ENCODE assay signal across 32 mouse cellular contexts in the genomic region with DNA sequence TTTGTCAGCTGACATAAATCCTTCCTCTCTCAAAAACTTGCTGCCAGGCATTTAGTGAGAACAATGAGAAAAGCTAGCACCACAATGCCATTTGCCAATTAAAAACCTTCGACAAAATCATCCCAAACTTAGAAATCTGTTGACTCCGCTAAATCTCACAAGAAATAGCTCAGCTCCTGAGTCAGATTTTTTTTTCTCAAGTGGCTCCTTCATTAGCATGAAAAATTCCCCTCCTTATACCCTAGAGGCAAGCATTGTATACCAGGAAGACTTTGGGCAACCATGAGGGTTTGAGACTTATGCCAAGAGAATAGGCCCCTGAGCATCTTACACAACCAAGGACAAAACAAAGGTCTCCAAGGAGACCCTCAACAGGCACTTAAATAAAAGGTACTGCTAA.
"Had no signal": no experiment of that assay in that cellular context is flagged by ENCODE, and none has a peak within 500 bp of the region (broad histone marks: within the 10 kb centered on the region; RNA-seq: fewer than 3 reads in every experiment).

No protein-coding gene starts in this region.

- H3K4me3 ChIP-seq: heart, embryonic 10.5 days; heart, embryonic 12.5 days; heart, embryonic 13.5 days; heart, embryonic 15.5 days; hindbrain, embryonic 10.5 days; hindbrain, embryonic 12.5 days; hindbrain, embryonic 13.5 days; hindbrain, embryonic 15.5 days; intestine, embryonic 15.5 days; kidney, embryonic 15.5 days; layer of hippocampus, adult 2 months; left cerebral cortex, adult 2 months had no signal

- H3K4me1 ChIP-seq: heart, embryonic 10.5 days; heart, embryonic 12.5 days; heart, embryonic 13.5 days; heart, embryonic 15.5 days; hindbrain, embryonic 10.5 days; hindbrain, embryonic 12.5 days; hindbrain, embryonic 13.5 days; hindbrain, embryonic 15.5 days; intestine, embryonic 15.5 days; kidney, embryonic 15.5 days had no signal

- H3K27ac ChIP-seq: heart, embryonic 10.5 days; heart, embryonic 13.5 days; heart, embryonic 15.5 days; hindbrain, embryonic 10.5 days; hindbrain, embryonic 12.5 days; hindbrain, embryonic 13.5 days; hindbrain, embryonic 14.5 days; hindbrain, embryonic 15.5 days; hindbrain, postnatal 0 days; intestine, embryonic 15.5 days; kidney, embryonic 15.5 days; kidney, postnatal 0 days; layer of hippocampus, adult 2 months; left cerebral cortex, adult 2 months had no signal

- H3K27me3 ChIP-seq: heart, embryonic 12.5 days; heart, embryonic 13.5 days; heart, embryonic 15.5 days; hindbrain, embryonic 12.5 days; hindbrain, embryonic 13.5 days; hindbrain, embryonic 15.5 days; intestine, embryonic 15.5 days; kidney, embryonic 15.5 days had no signal

- DNase-seq: heart, postnatal 10 days; heart, postnatal 14 days; heart, postnatal 36 days; heart, postnatal 4 days; kidney, adult 11 months; kidney, adult 18-20 months; kidney, adult 2 months; kidney, adult 8-10 months; kidney, adult 9 months; kidney, postnatal 10 days; kidney, postnatal 14 days; kidney, postnatal 25 days; kidney, postnatal 36 days; kidney, postnatal 4 days; layer of hippocampus, adult 9-11 months; layer of hippocampus, postnatal 36 days had no signal

- H3K36me3 ChIP-seq: heart, embryonic 10.5 days; heart, embryonic 12.5 days; heart, embryonic 13.5 days; heart, embryonic 15.5 days; hindbrain, embryonic 10.5 days; hindbrain, embryonic 12.5 days; hindbrain, embryonic 13.5 days; hindbrain, embryonic 15.5 days; intestine, embryonic 15.5 days; kidney, embryonic 15.5 days had no signal

- H3K4me2 ChIP-seq: heart, embryonic 11.5 days; heart, embryonic 12.5 days; heart, embryonic 13.5 days; heart, embryonic 15.5 days; hindbrain, embryonic 12.5 days; hindbrain, embryonic 13.5 days; hindbrain, embryonic 14.5 days; hindbrain, embryonic 15.5 days; intestine, embryonic 15.5 days; kidney, embryonic 15.5 days had no signal

- H3K9me3 ChIP-seq: heart, embryonic 10.5 days; heart, embryonic 12.5 days; heart, embryonic 13.5 days; heart, embryonic 15.5 days; hindbrain, embryonic 10.5 days; hindbrain, embryonic 12.5 days; hindbrain, embryonic 13.5 days; hindbrain, embryonic 15.5 days; intestine, embryonic 15.5 days; kidney, embryonic 15.5 days had no signal

- H3K9ac ChIP-seq: heart, embryonic 12.5 days; heart, embryonic 13.5 days; heart, embryonic 15.5 days; hindbrain, embryonic 12.5 days; hindbrain, embryonic 13.5 days; hindbrain, embryonic 14.5 days; hindbrain, embryonic 15.5 days; intestine, embryonic 15.5 days; kidney, embryonic 15.5 days had no signal
